Mouse (Mus musculus) gastrocnemius, postnatal 14 days (tissue): ENCODE results near the gene Slc26a10. TPM values are rescaled to one million over a fixed set of nuclear protein-coding genes. Genes with fewer than 3 reads are reported as not detected.

Source experiments
- DNase-seq: peaks from one replicate; pipeline ENCODE4 v3.0.0; 2021; ENCODE audit warnings: mixed read lengths
- intact Hi-C: fragments of 180-260 bp; cut with DNase I; formaldehyde crosslinking; loops from one replicate; pipeline ENCODE4 v1.15.1; 2025; ENCODE audit warnings: low total_unique reads
- long read RNA-seq, 2 experiments: library from polyadenylated mRNA; stranded (forward); transcript quantifications; one replicate each; pipeline ENCODE4 v2.0.0; 2021
- total RNA-seq, 2 experiments: library from RNA; stranded (reverse); gene quantifications; 2 replicates each; pipeline ENCODE4 v1.2.3; 2021

Gene Slc26a10
- total RNA-seq = 1 to 10 TPM; 3.7 to 7.6 TPM
- long read RNA-seq, experiment 1, partial matches to known transcripts = 0 of 4 reads
- long read RNA-seq, experiment 1, other reads (novel, unspliced or antisense) = 4 of 4 reads
- long read RNA-seq, experiment 2 = 0 reads

DNA sequence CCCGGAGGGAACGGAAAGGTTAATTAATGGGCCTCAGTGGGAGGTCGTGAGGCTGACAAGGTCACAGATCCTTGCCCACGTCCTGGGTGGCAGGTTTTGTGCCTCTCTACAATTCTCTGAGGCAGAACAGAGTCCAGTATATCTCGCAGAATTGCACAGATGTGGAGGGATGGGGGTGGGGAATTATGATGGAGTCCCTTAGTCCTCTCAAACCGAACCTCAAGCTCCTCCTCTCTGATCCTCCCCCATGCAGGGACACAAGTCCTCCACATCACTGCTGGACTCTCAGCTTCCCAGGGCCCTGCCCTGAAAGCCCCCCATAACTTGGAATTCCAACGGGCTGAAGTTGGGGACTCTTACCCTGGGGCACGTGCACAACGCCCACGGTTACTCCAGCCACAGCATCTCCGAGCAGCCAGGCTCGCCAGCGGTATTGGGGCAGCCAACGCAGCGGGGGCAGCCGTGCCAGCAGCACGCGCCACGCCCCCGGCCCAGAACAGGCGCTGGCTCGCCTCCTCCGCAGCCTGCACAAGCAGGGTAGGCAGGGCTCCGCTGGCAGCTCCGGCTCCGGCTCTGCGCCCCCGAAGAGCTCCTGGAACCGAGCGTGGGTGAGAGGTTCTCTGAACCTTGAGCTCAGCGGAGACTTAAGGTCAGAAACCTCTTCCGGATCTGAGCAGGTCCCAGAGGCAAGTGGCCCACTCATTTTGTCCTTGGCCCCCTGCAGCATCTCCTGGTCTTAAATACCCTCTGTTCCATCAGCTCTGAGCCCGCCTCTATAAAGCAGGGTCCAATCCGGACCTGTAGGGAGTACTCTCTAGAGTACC, at the start of gene Slc26a10:
Slc26a10 (minus strand) TSS at position 775 of the 824 bp plus-strand sequence.
- intact Hi-C loops = loop anchor here (5.0 kb wide), 1 partner anchor 47 kb away; no protein-coding TSS in a partner anchor
- peak; percentile 9 for DNase-seq

DNA sequence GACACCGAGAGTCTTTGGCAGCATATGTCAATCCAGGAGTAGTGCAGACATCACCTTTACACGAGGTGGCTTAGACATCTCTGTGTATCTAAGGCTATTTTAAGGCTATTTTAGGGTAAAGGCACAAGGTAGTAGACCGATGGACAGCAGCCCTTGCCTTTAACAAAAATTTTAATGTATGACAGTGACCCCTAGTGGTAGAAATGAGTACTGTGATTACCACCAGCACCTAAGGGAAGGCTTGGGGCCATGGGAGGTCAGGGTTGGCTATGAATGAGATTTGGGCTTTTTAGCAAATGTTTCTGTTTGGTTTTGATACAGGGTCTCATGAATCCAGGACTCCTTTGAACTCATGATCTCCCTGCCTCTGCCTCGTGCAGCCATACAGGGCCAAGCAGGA, 48.5 kb upstream of the Slc26a10 start:
- intact Hi-C loops = loop anchor here (5.0 kb wide), 1 partner anchor 52 kb away; no protein-coding TSS in a partner anchor
- DNase-seq = no peak

DNA sequence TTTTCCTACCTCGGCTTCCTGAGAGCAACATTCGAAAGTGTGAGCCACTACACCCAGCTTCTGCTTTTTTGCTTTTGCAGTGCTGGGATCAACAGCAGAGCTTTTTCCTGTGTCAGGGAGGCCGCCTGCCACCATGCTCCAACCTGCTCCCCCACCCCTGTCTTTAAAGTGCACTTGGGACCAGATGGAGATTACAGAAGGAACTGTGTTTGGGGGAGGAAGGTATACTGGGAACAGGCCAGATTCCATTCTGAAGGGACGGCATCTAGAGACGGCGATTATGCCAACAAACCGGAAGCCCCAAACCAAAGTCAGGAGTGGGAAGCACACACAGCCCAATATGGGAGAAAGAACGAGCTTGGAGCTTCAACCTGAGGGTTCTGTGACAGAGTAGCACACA, 46.7 kb upstream of the Slc26a10 start:
- intact Hi-C loops = loop anchor here (5.0 kb wide), 1 partner anchor 50 kb away; no protein-coding TSS in a partner anchor
- DNase-seq = no peak

DNA sequence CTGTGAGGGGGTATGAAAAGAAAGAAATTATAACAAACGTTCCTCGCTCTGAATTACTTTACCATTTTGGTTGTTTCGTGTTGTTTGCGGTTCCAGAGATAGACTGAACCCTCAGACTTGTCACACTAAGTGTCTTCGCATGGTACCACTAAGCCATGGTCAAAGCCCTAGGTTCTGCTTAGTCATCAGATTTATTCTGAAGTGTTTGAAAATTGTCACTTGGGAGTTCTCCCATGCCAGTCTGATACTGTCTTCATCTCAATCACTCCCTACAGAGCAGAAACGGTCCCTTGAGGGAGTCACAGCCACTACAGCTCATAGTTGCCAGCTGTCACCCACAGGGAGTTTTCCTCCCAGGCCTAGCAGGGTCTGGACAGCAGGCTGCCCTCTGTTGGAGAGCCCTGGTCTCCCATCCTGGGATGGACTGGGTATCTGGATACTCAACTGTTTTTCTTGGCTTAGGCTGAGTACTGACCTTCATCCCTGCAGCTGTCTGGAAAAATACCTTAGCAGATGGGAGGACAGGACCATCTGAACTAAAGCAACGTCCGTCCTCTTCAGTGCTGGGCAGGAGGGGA, 46.0 kb upstream of the Slc26a10 start:
- intact Hi-C loops = loop anchor here (5.0 kb wide), 1 partner anchor 49 kb away; no protein-coding TSS in a partner anchor
- peak; percentile 27 for DNase-seq

DNA sequence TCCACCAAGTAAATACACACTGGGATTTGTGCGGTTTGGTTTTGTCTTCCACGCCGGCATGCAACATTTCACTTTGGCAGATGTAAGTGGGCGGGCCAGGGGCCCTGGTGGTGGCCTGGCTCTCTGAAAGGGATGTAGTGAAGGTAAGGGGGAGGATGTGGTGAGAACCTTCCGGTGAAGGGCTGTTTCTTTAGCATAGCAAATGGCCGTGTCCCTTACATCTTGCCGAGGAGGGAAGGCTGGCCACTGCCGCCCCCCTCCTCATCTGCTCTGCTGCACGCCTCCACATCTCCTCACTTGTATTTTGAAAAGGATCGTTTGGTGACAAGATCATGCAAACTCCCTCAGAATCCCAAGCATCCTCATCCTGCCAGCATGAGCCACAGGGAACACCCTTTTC, 45.3 kb upstream of the Slc26a10 start:
- intact Hi-C loops = loop anchor here (5.0 kb wide), 1 partner anchor 48 kb away; no protein-coding TSS in a partner anchor
- DNase-seq = no peak

DNA sequence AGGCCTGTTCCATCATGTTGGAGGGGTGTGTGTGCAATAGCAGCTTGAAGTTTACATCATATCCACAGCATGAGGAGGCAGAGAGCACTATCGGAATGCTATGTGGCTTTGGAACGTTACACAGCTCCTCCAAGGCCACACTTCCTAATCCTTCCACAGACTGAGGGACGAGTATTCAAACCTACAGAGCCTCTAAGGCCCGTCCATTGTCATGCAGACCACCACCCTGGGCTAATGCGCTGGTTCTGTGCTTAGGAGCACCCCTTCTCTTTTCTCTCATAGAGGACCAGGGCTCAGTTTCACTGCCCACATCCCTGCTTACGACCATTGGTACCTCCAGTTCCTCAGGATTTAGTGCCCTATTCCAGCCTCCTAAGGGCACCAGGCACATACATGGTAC, 44.8 kb upstream of the Slc26a10 start:
- intact Hi-C loops = loop anchor here (5.0 kb wide), 1 partner anchor 48 kb away; no protein-coding TSS in a partner anchor
- DNase-seq = no peak

DNA sequence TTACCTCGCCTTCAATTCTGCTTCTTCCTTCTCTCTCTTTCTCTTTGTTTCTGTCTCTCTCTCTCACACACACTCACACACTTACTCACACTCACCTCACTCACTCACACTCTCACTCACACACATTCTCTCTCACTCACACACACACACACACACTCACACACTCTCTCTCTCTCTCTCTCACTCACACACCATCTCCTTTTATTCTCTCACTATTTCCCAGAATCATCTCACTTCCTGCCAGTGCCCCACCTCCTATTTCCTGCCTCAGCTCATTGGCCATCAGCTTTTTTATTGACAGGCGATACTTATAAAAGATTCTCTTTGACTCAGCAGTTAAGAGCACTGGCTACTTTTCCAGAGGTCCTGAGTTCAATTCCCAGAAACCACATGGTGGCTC, 37.9 kb upstream of the Slc26a10 start:
- intact Hi-C loops = no loop called here
- DNase-seq = no peak

DNA sequence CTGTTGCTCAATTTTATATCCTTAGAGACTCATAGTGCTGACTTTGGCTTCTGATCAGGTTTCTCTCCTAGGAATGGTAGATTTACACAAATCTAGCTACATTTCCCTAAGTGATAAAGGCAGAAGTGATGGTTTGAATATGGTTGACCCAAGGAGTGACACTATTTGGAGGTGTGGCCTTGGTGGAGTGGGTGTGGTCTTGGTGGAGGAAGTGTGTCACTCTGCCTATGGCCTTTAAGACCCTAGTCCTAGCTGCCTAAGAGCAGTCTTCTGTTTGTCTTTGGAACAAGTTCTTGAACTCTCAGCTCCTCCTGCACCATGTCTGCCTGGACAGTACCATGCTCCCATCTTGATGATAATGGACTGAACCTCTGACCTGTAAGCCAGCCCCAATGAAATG, 36.7 kb upstream of the Slc26a10 start:
- intact Hi-C loops = no loop called here
- no peak for DNase-seq

DNA sequence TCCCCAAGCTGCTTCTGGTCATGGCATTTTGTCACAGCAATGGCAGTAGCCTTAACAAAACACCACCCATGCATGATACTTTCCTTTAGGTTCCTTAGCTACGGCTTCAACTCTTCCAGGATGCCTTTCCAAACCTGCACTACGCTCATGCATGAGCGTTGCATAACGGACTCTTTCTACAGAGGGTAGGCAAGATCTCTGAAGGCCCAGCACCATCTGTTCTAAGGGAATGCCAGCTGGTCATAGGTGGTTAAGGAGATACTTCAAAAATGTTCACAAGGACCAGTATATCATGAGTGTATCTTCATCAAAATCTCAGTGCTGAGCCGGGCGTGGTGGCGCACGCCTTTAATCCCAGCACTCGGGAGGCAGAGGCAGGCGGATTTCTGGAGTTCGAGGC, 36.0 kb upstream of the Slc26a10 start:
- intact Hi-C loops = no loop called here
- no peak for DNase-seq

DNA sequence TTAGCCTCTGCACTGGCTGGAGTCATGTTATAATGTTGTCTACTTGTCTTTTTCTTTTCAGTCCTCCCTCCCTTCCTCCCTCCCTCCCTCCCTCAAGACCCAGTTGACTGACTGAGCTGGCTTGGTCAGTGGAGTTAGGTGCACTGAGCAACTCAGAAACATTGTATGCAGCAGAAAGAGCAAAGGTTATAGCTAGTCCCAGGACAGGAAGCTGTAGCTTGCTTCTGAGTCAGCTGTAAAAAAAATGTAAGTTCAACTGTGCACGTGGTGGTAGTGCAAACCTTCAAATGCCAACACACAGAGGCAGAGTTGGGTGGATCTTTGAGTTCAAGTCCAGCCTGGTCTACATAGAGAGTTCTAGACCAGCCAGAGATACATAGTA, 34.0 kb upstream of the Slc26a10 start:
- intact Hi-C loops = no loop called here
- DNase-seq = no peak

DNA sequence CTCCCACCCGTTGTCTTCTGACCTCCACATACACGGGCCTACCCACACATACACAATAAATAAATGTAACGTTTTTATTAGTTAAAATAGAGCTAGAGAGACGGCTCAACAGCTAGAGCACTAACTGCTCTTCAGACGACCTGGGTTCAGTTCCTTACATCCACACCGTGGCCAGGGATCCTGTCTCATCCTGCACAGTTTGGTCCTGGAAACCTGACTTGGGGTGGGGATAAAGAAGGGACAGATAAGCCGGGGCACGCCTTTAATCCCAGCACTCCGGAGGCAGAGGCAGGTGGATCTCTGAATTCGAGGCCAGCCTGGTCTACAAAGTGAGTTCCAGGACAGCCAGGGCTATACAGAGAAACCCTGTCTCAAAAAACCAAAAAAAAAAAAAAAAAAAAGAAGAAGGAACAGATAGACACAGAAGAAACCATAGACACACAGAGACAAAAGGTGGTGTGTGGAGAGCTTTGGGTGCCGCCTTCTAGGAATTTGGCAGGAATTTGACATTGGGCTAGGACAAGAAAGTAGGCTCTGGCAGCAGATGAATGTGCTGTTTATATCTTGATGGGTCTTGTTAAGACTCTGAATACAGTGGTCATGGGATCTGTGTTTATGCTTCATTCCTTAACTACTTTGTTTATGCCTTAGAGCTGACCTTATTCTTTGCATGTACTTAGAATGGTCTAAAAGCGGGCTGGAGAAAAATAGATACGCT, 33.4 kb upstream of the Slc26a10 start:
- no peak for DNase-seq
- intact Hi-C loops = no loop called here

DNA sequence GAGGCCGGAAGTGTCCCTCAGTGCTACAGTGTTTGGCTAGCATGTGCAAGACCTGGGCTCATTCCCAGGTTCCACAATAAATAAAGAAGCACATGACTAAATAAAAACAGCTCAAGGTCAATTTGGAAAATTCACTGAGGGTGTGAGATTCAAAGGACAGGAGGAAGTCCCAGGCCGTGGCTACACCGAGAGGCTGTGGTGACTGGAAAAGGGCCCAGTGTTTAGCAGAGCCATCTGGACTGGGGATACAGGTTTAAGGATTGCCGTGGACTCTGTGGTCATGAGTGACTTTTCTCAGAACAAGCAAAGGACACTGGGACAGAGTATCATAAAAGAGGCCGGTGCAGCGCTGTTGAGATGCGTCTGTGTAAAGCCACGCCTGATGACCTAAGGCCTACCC, 32.8 kb upstream of the Slc26a10 start:
- intact Hi-C loops = no loop called here
- no peak for DNase-seq

DNA sequence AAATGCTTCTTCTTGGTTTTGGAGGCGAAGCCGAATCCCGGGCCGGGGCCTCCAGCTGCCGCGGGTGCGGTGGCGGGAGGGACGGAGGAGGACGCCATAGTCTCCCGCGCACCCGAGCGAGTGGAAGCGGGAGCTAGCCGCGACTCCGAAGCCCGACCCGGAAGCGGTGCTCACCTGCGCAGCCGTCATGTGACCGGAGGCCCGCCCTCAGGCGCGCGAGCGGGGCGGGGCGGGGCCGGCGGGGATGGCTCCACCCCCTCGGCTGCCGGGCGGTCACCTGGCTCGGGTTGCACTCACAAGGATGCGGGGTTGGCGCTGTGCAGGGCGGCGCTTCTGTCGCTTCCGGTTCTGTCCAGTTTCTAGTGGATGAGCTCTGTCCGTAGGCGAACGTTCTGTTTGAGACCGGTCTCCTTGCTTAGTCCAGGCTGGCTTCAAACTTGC, 31.0 kb upstream of the Slc26a10 start, which contains the start of gene Pip4k2c:
Pip4k2c (minus strand) TSS at position 172 of the 441 bp plus-strand sequence.
- DNase-seq = peak; percentile 87
- intact Hi-C loops = no loop called here

DNA sequence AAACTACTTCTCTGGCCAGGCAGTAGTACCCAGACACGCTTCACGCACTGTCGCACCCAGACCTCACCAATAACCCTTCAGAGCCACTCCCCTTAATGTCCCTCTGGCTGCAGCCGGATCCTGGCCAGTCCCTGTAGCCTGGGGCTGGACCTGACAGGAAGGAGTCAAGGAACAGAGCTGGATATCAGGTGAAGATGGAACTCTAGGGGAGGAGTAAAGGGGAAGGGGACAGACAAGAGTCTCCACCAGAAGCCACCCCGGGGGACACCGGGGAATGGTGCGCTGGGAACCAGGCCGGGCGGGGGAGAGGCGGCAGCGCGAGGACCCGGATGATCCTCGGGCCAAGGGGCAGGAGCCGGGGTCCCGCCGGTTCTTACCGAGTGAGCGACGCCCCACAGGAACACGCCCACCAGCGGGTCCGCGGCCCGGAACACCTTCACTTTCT, 30.5 kb upstream of the Slc26a10 start:
- intact Hi-C loops = no loop called here
- DNase-seq = no peak

DNA sequence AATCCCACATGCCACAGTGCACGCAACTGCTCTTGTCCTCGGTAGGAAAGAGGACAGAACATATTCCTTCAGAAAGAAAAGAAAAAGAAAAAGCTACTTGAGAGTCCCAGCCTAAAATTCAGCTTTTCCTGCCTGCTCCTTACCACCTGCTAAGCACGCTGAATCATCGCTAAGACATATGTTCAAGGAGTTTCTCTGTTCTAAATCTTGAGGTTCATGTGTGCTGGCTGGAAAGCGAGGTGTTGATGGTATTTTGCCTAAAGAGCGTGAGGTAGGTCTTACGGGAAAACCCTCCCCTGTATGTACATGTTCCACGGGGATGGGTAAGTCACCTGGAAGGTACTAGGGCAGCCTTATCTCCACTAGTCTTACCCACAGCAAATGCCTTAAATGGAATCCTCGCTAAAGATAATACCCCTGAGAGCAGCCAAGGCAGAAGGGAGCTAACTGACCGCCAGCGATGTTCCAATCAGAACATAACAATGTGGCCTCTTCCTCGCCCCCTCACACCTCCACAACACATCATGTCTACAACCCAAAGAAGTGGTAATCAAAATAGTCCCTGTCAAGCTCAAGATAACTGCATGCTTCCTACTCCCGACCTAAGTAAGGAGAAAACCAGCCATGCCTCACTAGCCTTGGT, 29.6 kb upstream of the Slc26a10 start:
- DNase-seq = no peak
- intact Hi-C loops = no loop called here

DNA sequence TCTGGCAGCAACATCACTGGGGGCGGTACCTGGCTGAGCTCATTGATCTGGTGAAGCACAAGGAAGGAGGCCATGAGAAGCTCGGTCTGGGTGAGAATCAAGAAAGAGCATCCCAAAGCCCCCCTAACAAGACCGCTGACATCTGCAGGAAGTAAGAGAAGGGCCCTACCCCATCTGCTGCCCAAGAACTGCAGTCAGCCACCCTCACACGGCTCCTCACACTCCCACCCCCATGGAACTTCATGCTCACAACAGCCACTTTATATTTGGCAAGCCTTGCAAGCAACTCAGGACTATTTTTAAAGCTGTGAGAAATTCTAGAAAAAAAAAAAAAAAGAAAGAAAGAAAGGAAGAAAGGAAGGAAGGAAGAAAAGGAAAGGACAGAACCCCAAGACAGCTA, 28.5 kb upstream of the Slc26a10 start:
- intact Hi-C loops = no loop called here
- no peak for DNase-seq

DNA sequence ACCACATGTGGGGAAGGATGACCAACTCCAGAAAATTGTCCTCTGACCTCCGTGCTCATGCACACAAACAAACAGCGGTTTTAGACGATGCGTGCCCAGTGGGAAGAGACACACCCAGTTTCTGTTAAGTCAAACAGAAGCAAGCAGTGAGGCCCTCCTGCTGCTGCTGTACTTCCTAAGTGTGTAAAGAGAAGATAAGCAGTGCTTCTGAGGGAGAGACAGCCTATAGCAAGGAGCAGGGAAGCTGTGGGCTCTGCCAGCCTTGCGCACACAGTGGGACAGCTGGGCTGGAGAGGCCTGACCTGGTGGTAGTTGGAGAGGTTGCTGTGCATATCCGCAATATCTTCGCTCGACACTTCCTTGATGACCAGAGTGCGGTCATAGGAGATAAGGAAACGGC, 24.9 kb upstream of the Slc26a10 start:
- no peak for DNase-seq
- intact Hi-C loops = no loop called here

DNA sequence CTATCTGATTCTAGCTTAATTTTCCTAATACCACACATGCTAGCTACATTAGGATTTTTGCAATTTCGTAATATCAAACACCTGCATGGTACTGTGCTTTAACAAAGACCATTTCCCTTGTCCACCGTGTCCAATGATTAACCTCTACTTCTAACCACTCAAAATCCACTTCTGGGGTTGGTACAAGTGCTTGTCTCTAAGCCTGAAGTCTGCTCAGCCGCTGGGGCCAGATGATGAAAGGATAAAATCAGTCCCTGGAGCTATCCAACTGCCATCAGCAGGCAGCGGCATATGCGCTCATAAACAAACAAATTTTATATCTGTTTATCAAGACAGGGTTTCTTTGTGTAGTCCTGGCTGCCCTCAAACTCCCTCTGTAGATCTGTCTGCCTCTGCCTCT, 24.1 kb upstream of the Slc26a10 start:
- DNase-seq = no peak
- intact Hi-C loops = no loop called here

DNA sequence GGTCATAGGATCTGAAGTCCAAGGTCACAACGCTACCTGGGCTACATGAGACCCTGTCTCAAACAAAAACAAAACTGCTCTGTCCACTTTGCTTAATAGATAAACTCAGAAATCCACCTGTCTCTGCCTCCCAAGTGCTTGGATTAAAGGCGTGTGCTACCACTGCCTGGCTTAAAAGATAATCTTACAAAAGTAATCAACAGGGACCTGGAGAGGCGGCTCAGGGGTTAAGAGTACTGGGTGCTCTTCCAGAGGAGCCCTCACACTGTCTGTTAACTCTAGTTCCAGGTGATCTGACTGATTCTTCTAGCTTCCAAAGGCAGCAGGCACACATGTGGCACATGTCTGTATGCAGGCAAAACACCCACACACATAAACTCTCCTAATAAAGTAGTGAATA, 22.7 kb upstream of the Slc26a10 start:
- intact Hi-C loops = no loop called here

More for the DNA sequence above, 22.7 kb upstream of the Slc26a10 start:
- DNase-seq = no peak
